Mouse (Mus musculus): ENCODE results near the gene Btg2. TPM values are rescaled to one million over a fixed set of nuclear protein-coding genes. Genes with fewer than 3 reads are reported as not detected.

Btg2 gene
- total RNA-seq, 2 experiments from 2014 or later: 16.6 to 24.9 TPM

GRCm38 (mm10) chr1:134079477-134080163 is 700 bp upstream of the Btg2 start:
- DNase-seq (ENCODE audit: low spot score in 2 of 2): no peak

- peak; percentile 30 to 75 for DNase-seq (ENCODE audit: low spot score in 2 of 2)
Measured at GRCm38 (mm10) chr1:134078061-134078795, 692 bp downstream of the Btg2 start.

- no peak for DNase-seq (ENCODE audit: low spot score in 2 of 2)
Measured at GRCm38 (mm10) chr1:134077389-134078060, 1.4 kb downstream of the Btg2 start.

GRCm38 (mm10) chr1:134076789-134077188 is 2.1 kb downstream of the Btg2 start:
- no peak for DNase-seq (ENCODE audit: low spot score in 2 of 2)

DNA sequence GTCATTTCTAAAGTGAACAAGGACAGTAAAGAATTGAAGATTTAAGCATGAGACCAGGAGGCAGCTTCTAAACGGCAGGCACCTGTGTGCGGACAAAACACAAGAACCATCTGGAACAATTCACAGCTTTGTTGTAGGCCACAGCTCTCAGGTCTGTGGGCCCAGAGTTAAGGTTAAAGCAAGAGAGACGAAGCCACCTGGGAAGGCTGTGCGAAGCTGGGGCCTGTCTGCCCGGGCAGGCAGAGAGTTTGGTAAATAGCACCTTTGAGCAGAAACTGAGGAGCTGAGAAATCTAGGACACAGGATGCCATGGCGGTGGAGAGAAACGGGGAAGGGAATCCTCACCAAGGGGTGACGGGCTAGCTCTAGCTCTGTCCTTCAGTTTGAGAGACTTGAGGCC is 3.4 kb downstream of the Btg2 start:
- no peak for DNase-seq (ENCODE audit: low spot score in 2 of 2)

- no peak for DNase-seq (ENCODE audit: low spot score in 2 of 2)
Measured at GRCm38 (mm10) chr1:134074606-134075005, 4.3 kb downstream of the Btg2 start.

DNA sequence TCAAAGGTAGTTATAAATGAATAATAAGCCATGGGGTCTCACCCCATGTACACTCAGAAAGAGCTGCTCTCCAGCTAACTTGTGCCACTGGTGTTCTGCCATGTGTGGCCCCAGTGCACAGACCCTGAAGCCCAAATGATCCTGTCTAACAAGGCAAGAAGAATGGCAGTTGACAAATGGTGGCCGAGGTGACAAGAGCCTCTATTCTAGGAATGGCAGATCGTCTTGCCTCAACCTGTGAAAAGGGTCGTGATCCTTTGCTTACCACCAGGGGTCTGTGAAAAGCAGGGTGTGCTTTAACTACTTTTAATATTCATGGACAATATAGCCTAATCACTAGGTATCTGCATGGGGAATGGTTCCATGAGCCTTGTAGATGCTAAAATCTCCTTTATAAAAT is 4.7 kb downstream of the Btg2 start:
- DNase-seq (ENCODE audit: low spot score in 2 of 2): no peak

DNA sequence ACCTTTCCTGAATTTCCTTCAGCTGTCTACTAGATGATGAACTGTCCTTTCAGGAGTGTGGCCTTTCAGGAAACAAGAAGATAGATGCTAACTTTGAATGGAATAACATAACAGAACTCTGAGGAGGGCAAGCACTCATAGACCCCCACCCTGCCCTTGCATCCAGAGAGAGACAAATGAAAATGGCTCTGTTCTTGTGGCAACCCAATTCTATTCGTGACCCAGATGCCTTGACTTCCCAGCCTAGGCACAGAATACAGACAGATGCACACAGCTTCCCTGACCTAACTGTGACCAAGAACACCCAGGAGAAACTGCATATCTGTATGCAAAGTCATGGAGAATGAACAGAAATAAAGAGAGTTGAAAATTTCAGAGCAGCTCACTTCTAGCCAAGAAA is 5.3 kb downstream of the Btg2 start:
- DNase-seq (ENCODE audit: low spot score in 2 of 2): no peak

DNA sequence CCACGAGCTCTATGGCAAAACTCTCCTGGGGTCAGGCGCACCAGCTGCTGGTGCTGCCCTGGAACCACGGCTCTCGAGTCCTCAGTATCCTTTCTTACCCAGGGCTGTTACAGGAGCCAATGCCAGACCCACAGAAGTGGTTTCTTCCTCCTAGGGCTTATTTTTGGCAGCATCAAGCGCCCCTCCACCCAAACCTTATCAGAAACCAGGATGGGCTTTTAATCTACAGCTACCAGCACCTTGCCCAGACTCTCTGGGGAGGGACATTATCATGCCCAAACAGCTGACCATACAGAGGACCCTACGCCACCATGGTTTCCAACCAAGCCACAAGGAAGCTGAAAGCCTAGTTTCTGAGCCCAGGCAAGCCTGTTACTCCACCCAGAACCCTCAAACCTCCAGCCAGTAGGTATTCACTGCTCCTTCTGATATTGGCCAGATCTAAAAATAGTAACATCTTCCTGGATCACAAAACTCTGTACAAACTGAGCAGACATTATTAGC is 5.8 kb downstream of the Btg2 start:
- DNase-seq (ENCODE audit: low spot score in 2 of 2): no peak

DNA sequence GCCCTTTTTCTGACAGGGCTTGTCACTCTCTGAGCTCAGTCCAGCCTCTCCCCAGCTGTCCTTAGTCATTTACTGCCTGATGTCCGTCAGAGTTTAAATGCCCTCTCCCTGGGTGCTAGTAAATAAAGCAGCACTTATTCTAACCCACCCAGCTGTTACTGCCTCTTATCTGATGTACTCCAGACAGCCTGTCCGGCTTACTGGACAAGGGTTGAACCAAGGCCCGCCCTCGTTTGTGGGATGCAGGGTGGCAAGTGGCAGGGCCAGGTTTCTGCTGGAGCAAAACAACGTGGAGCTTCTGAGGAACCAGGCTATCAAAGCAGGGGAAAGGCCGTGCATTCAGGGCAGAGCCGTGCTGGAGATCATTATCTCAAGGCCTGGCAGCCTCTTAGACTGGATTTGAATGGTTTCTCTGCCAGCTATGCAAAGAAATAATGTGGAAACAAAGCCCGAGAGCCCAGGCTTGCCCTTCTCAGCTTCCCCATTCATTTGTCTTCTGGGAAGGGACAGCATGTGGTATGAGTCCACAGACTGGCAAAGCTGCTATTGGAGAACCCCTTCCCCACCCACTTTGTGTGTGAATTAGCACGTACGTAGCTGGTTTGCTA is 7.4 kb downstream of the Btg2 start:
- DNase-seq (ENCODE audit: low spot score in 2 of 2): no peak

- no peak for DNase-seq (ENCODE audit: low spot score in 2 of 2)
Measured at GRCm38 (mm10) chr1:134070099-134070669, 8.7 kb downstream of the Btg2 start.

DNA sequence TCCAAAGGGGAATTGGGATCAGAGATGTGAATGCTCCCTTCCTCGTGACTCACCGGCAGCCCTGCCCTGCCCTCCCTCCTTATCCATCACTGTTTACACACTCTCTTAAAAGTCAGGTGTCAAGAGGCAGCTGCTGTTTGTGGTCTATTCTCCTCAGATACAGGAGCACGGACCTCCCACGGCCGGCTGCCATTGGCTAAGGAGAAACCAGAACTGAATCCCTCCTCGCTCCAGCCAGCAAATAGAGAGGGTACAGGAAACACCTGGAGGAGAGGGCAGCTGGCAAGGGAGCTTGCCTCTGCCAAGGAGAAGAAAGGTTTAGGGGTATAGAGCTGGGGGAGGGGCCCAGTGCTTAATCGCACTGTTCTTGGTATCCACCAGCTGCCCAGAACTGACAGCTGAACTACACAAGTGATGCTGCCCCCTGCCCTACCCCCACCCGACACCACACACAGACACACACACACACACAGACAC is 11.7 kb downstream of the Btg2 start:
- no peak for DNase-seq (ENCODE audit: low spot score in 2 of 2)

DNA sequence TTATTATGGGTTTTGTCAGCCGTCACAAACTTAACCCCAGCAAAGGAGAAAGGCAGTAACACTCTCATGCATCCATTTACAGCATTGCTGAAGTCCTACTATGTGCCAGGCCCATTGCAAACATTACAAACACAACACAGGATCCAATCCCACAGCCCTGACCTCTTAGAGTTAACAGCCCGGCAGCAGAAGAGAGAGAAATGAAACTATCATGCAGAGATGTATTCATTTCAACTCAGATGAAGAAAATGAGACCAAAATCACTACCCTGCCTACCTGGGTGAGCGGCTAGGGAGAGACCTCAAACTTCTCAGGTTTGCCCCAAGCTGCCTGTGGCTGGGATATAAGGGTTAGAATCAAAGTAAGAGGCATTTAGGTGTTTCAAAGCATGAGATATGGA is 12.4 kb downstream of the Btg2 start:
- no peak for DNase-seq (ENCODE audit: low spot score in 2 of 2)

DNA sequence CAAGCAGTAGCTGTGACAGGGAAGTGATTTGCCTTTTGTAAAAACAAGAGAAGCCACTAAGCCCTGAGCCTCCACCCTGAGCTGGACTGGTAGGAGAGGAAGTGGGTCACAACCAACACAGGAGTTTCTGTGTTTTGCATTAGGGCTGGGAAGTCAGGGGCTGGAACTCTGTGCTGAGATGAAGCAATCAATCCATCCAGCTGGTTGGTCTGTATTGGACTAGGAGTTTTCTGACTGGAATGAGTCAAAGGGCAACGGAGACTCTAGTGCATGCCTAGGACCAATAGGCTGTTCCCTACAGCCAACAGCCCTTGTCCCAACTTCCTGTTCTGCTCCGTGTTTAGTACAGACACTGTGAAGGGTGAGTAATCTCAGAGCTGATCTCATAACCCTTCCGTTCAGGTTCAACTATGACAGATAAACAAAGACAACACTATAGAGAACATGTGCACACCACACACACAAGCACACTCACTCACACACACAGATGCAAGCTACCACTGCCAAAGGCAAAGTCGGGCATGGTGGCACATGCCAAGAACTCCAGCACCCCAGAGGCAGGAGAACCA is 13.6 kb downstream of the Btg2 start:
- no peak for DNase-seq (ENCODE audit: low spot score in 2 of 2)

GRCm38 (mm10) chr1:134064296-134064831 is 14.6 kb downstream of the Btg2 start:
- DNase-seq (ENCODE audit: low spot score in 2 of 2): no peak

DNA sequence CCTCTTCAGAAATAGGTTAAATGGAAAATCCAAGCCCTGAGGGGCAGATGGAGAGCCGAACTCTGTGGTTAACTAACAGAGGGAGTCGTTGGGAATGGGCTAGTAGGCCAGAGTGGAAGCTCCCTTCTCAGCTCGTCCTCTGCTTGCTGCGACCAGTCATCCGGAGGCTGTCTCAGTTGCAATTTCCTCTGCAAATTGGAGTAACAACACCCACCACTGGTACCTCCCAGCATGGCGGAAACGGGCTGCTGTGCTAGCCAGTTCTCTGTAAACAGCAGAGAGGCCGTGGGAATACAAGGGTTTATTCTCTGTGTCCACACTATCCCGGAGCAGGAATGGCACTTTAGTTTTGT is 15.2 kb downstream of the Btg2 start:
- DNase-seq (ENCODE audit: low spot score in 2 of 2): no peak

GRCm38 (mm10) chr1:134063086-134063772 is 15.7 kb downstream of the Btg2 start:
- DNase-seq (ENCODE audit: low spot score in 2 of 2): peak; percentile 43 to 53

- peak in 1 of 2 experiments; percentile 41 for DNase-seq (ENCODE audit: low spot score in 2 of 2)
Measured at GRCm38 (mm10) chr1:134062411-134063085, 16.4 kb downstream of the Btg2 start.

GRCm38 (mm10) chr1:134061915-134062314 is 17.0 kb downstream of the Btg2 start:
- no peak for DNase-seq (ENCODE audit: low spot score in 2 of 2)
